Mouse (Mus musculus) liver, embryonic 13.5 days (tissue): ENCODE measurements around the gene Ntmt1. TPM values are rescaled to one million over a fixed set of nuclear protein-coding genes. Genes with fewer than 3 reads are reported as not detected.

Experiments
- ATAC-seq: fragments of 200-750 bp; cut with Nextera tagmentation; 2 replicates; pipeline ENCODE4 v1.8.0; 2017; ENCODE audit warnings: low read depth, mild to moderate bottlenecking, moderate number of reproducible peaks, moderate library complexity
- DNase-seq: peaks from one replicate; pipeline ENCODE4 v3.0.0; 2022
- H3K27ac ChIP-seq: fragments of 300-500 bp; sonication (generic); 2 replicates; pipeline ENCODE4 v1.5.1; 2015; ENCODE audit warnings: moderate library complexity, mild to moderate bottlenecking, inconsistent platforms
- H3K27me3 ChIP-seq: fragments of 300-500 bp; sonication (generic); 2 replicates; pipeline ENCODE4 v1.6.1; 2015; ENCODE audit warnings: mild to moderate bottlenecking, inconsistent platforms
- H3K36me3 ChIP-seq: fragments of 300-500 bp; sonication (generic); 2 replicates; pipeline ENCODE4 v1.6.1; 2015; ENCODE audit warnings: mild to moderate bottlenecking, inconsistent platforms
- H3K4me1 ChIP-seq: fragments of 300-500 bp; sonication (generic); replicated peaks from 2 replicates; pipeline ENCODE4 v1.6.1; 2015; ENCODE audit warnings: inconsistent platforms
- H3K4me2 ChIP-seq: fragments of 300-500 bp; sonication (generic); 2 replicates; pipeline ENCODE4 v1.6.1; 2015; ENCODE audit warnings: inconsistent platforms, mild to moderate bottlenecking, moderate library complexity
- H3K4me3 ChIP-seq: fragments of 300-500 bp; sonication (generic); replicated peaks from 2 replicates; pipeline ENCODE4 v1.5.1; 2015; ENCODE audit warnings: mild to moderate bottlenecking, inconsistent platforms
- H3K9ac ChIP-seq: fragments of 300-500 bp; sonication (generic); 2 replicates; pipeline ENCODE4 v1.6.1; 2015; ENCODE audit warnings: mild to moderate bottlenecking, inconsistent platforms
- H3K9me3 ChIP-seq: fragments of 300-500 bp; sonication (generic); replicated peaks from 2 replicates; pipeline ENCODE4 v1.6.1; 2016; ENCODE audit warnings: inconsistent platforms
- WGBS: fragments of 180-500 bp; shearing (Covaris S2); methylation state at CpG from one replicate; pipeline ENCODE4 v1.1.7; 2015; ENCODE audit not compliant: insufficient replicate concordance; 5-methylcytosine and 5-hydroxymethylcytosine counted together
- polyA plus RNA-seq: library from polyadenylated mRNA; unstranded; fragments of >200 nt; fragmentation: Nextera tagmentation; extraction: Ambion mirVana; gene quantifications from 2 replicates; pipeline ENCODE4 v1.2.1, GENCODE M21; 2015

Gene Ntmt1
- polyA plus RNA-seq, 1 experiment from 2014 or later, result 36.3 TPM

- DNase-seq (no peak), ATAC-seq (no peak)
- H3K9me3 ChIP-seq, result no peaks in the 10 kb centered on the region
- peak overlapping the region; percentile 89 for H3K9ac ChIP-seq
- peak overlapping the region; percentile 72 for H3K4me3 ChIP-seq
- H3K27me3 ChIP-seq, result peaks cover 8% of the 10 kb centered on the region
- H3K4me1 ChIP-seq, result peaks cover 71% of the 10 kb centered on the region
- peak overlapping the region; percentile 100 for H3K27ac ChIP-seq
- WGBS, result under 1% methylated on average over 51 of the region's 51 CpGs
- H3K4me2 ChIP-seq, result peak overlapping the region; percentile 99
- no peaks in the 10 kb centered on the region for H3K36me3 ChIP-seq
Measured at GRCm38 (mm10) chr2:30771368-30771805, 36.2 kb upstream of the Ntmt1 start.

- 1% methylated on average over 19 of the region's 19 CpGs for WGBS
- Histone ChIP-seq H3K27me3 (peaks cover 6% of the 10 kb centered on the region; the same call in 1 of the 2 replicates), H3K4me3 (peak overlapping the region; percentile 72), H3K4me1 (peaks cover 71% of the 10 kb centered on the region), H3K27ac (peak overlapping the region; percentile 100), H3K9ac (peak overlapping the region; percentile 89), H3K9me3 (no peaks in the 10 kb centered on the region), H3K4me2 (peak overlapping the region; percentile 99), H3K36me3 (no peaks in the 10 kb centered on the region)
- ATAC-seq (peak; percentile 94), DNase-seq (peak; percentile 86)
Measured at GRCm38 (mm10) chr2:30771806-30772460, 35.7 kb upstream of the Ntmt1 start.

- no peaks in the 10 kb centered on the region for H3K36me3 ChIP-seq
- H3K9ac ChIP-seq, result peak overlapping the region; percentile 89
- ATAC-seq, result peak; percentile 64
- H3K27ac ChIP-seq, result peak overlapping the region; percentile 100
- H3K4me2 ChIP-seq, result peak overlapping the region; percentile 99
- peak overlapping the region; percentile 72 for H3K4me3 ChIP-seq
- H3K4me1 ChIP-seq, result peaks cover 76% of the 10 kb centered on the region
- WGBS, result 15% methylated on average over 15 of the region's 15 CpGs
- DNase-seq, result peak; percentile 46
- no peaks in the 10 kb centered on the region for H3K9me3 ChIP-seq
- no peaks in the 10 kb centered on the region for H3K27me3 ChIP-seq
Measured at GRCm38 (mm10) chr2:30772581-30773312, 34.9 kb upstream of the Ntmt1 start.

GRCm38 (mm10) chr2:30773313-30774005, 34.2 kb upstream of the Ntmt1 start:
- H3K9me3 ChIP-seq, result no peaks in the 10 kb centered on the region
- no peak for ATAC-seq
- H3K4me3 ChIP-seq, result peak overlapping the region; percentile 72
- H3K27ac ChIP-seq, result peak overlapping the region; percentile 100
- no peaks in the 10 kb centered on the region for H3K36me3 ChIP-seq
- no peak for DNase-seq
- peaks cover 76% of the 10 kb centered on the region for H3K4me1 ChIP-seq
- H3K4me2 ChIP-seq, result peak overlapping the region; percentile 99
- peak overlapping the region; percentile 89 for H3K9ac ChIP-seq
- 65% methylated on average over 8 of the region's 8 CpGs for WGBS
- H3K27me3 ChIP-seq, result no peaks in the 10 kb centered on the region

GRCm38 (mm10) chr2:30775955-30776354, 31.7 kb upstream of the Ntmt1 start:
- H3K4me1 ChIP-seq, result peaks cover 62% of the 10 kb centered on the region
- 43% methylated on average over 3 of the region's 3 CpGs for WGBS
- no peak for DNase-seq

GRCm38 (mm10) chr2:30777266-30777665, 30.4 kb upstream of the Ntmt1 start:
- no peak overlapping the region for H3K27ac ChIP-seq

More at GRCm38 (mm10) chr2:30775955-30776354, 31.7 kb upstream of the Ntmt1 start:
- no peaks in the 10 kb centered on the region for H3K27me3 ChIP-seq
- H3K27ac ChIP-seq, result no peak overlapping the region
- no peak for ATAC-seq
- no peaks in the 10 kb centered on the region for H3K9me3 ChIP-seq
- no peaks in the 10 kb centered on the region for H3K36me3 ChIP-seq
- H3K4me2 ChIP-seq, result no peak overlapping the region
- no peak overlapping the region for H3K4me3 ChIP-seq
- no peak overlapping the region for H3K9ac ChIP-seq

GRCm38 (mm10) chr2:30778235-30778634, 29.4 kb upstream of the Ntmt1 start:
- Histone ChIP-seq H3K27ac (no peak overlapping the region), H3K4me2 (no peak overlapping the region), H3K36me3 (no peaks in the 10 kb centered on the region), H3K4me1 (peaks cover 48% of the 10 kb centered on the region), H3K4me3 (no peak overlapping the region), H3K9me3 (no peaks in the 10 kb centered on the region), H3K27me3 (no peaks in the 10 kb centered on the region), H3K9ac (no peak overlapping the region)
- no peak for ATAC-seq
- WGBS, result 63% methylated on average over 4 of the region's 4 CpGs
- DNase-seq, result no peak

More at GRCm38 (mm10) chr2:30777266-30777665, 30.4 kb upstream of the Ntmt1 start:
- 64% methylated on average over 3 of the region's 3 CpGs for WGBS
- no peak for ATAC-seq
- no peak for DNase-seq
- no peak overlapping the region for H3K9ac ChIP-seq
- H3K4me1 ChIP-seq, result peaks cover 50% of the 10 kb centered on the region
- H3K4me2 ChIP-seq, result no peak overlapping the region
- no peaks in the 10 kb centered on the region for H3K36me3 ChIP-seq
- no peak overlapping the region for H3K4me3 ChIP-seq
- no peaks in the 10 kb centered on the region for H3K27me3 ChIP-seq
- H3K9me3 ChIP-seq, result no peaks in the 10 kb centered on the region

- ATAC-seq (peak; percentile 52), DNase-seq (no peak)
- no peak overlapping the region for H3K9ac ChIP-seq
- no peaks in the 10 kb centered on the region for H3K9me3 ChIP-seq
- H3K27me3 ChIP-seq, result peaks cover 6% of the 10 kb centered on the region
- H3K4me2 ChIP-seq, result no peak overlapping the region
- no peak overlapping the region for H3K4me3 ChIP-seq
- peak overlapping the region; percentile 8; the same call in 1 of the 2 replicates for H3K27ac ChIP-seq
- H3K36me3 ChIP-seq, result no peaks in the 10 kb centered on the region
- WGBS, result 36% methylated on average over 5 of the region's 5 CpGs
- H3K4me1 ChIP-seq, result peaks cover 48% of the 10 kb centered on the region
Measured at GRCm38 (mm10) chr2:30779241-30779640, 28.4 kb upstream of the Ntmt1 start.

GRCm38 (mm10) chr2:30782312-30783290, 25.0 kb upstream of the Ntmt1 start:
- H3K4me2 ChIP-seq, result peak overlapping the region; percentile 60
- ATAC-seq (no peak), DNase-seq (no peak)
- H3K27me3 ChIP-seq, result peaks cover 32% of the 10 kb centered on the region
- peak overlapping the region; percentile 58 for H3K9ac ChIP-seq
- 65% methylated on average over 8 of the region's 8 CpGs for WGBS
- H3K4me1 ChIP-seq, result peaks cover 47% of the 10 kb centered on the region
- H3K27ac ChIP-seq, result 0 out of 2 replicates have a peak overlapping the region, but pooled peaks have one; percentile 32
- H3K4me3 ChIP-seq, result 0 out of 2 replicates have a peak overlapping the region, but pooled peaks have one; percentile 42
- H3K36me3 ChIP-seq, result no peaks in the 10 kb centered on the region
- no peaks in the 10 kb centered on the region for H3K9me3 ChIP-seq

GRCm38 (mm10) chr2:30783346-30783745, 24.3 kb upstream of the Ntmt1 start:
- Histone ChIP-seq H3K4me1 (peaks cover 39% of the 10 kb centered on the region), H3K27me3 (peaks cover 32% of the 10 kb centered on the region), H3K27ac (0 out of 2 replicates have a peak overlapping the region, but pooled peaks have one; percentile 32), H3K36me3 (no peaks in the 10 kb centered on the region), H3K4me3 (peak overlapping the region; percentile 42; the same call in 1 of the 2 replicates), H3K4me2 (peak overlapping the region; percentile 60), H3K9ac (peak overlapping the region; percentile 58), H3K9me3 (no peaks in the 10 kb centered on the region)
- DNase-seq (peak; percentile 29), ATAC-seq (no peak)
- WGBS, result under 1% methylated on average over 13 of the region's 13 CpGs
